Mouse (Mus musculus): ENCODE results near the gene Jade1.

Jade1 gene

GRCm38 (mm10) chr3:41601226-41602020 lies 45.9 kb downstream of the Jade1 start:
- no peak for DNase-seq

- DNase-seq: no peak
These were observed 47.4 kb downstream of the Jade1 start for GRCm38 (mm10) chr3:41602933-41603332.

- DNase-seq: no peak
These were observed 48.0 kb downstream of the Jade1 start for GRCm38 (mm10) chr3:41603470-41604019.

GRCm38 (mm10) chr3:41604629-41605321 lies 49.2 kb downstream of the Jade1 start:
- no peak for DNase-seq

- DNase-seq: no peak
These were observed 50.2 kb downstream of the Jade1 start for GRCm38 (mm10) chr3:41605601-41606329.

GRCm38 (mm10) chr3:41606330-41606664 lies 50.8 kb downstream of the Jade1 start:
- no peak for DNase-seq

- no peak for DNase-seq
These were observed 51.5 kb downstream of the Jade1 start for GRCm38 (mm10) chr3:41607050-41607449.

GRCm38 (mm10) chr3:41607467-41607866 lies 51.9 kb downstream of the Jade1 start:
- DNase-seq: no peak

GRCm38 (mm10) chr3:41609071-41609470 lies 53.5 kb downstream of the Jade1 start:
- no peak for DNase-seq

- no peak for DNase-seq
These were observed 56.7 kb downstream of the Jade1 start for GRCm38 (mm10) chr3:41612211-41612610.

- DNase-seq: peak; percentile 39
These were observed 58.2 kb downstream of the Jade1 start for GRCm38 (mm10) chr3:41613706-41614105.

GRCm38 (mm10) chr3:41614230-41614985 lies 58.9 kb downstream of the Jade1 start:
- DNase-seq: no peak

- no peak for DNase-seq
These were observed 62.5 kb downstream of the Jade1 start for GRCm38 (mm10) chr3:41618036-41618435.

GRCm38 (mm10) chr3:41618488-41618887 lies 63.0 kb downstream of the Jade1 start:
- DNase-seq: no peak

GRCm38 (mm10) chr3:41620971-41621370 lies 65.4 kb downstream of the Jade1 start:
- no peak for DNase-seq

- DNase-seq: no peak
These were observed 100.1 kb downstream of the Jade1 start for GRCm38 (mm10) chr3:41655642-41656041.
